Mouse (Mus musculus): ENCODE results near the gene Tenm2. TPM values are rescaled to one million over a fixed set of nuclear protein-coding genes. Genes with fewer than 3 reads are reported as not detected.

The Tenm2 gene
- total RNA-seq, 2 experiments from 2014 or later: 141 to 157 TPM

DNA sequence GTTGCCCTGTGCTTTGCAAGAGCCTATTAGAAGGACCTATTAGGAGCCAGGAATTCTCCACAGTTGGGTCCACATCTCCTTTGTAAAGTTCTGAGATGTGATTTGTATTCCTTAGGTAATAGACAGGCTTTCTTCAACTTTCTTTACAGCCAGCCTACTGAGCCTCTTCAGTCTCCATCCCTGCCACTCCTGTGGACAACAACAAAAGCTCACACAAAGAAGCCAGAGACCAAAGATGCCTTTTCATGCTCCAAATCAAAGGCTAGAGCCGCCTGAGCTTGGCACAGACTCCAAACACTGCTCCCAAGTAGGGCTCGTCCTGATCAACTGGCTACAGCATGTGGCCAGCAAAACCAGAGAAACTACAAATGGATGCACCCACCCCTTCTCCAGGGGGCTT, 333.5 kb downstream of the Tenm2 start:
- no peak for DNase-seq

DNA sequence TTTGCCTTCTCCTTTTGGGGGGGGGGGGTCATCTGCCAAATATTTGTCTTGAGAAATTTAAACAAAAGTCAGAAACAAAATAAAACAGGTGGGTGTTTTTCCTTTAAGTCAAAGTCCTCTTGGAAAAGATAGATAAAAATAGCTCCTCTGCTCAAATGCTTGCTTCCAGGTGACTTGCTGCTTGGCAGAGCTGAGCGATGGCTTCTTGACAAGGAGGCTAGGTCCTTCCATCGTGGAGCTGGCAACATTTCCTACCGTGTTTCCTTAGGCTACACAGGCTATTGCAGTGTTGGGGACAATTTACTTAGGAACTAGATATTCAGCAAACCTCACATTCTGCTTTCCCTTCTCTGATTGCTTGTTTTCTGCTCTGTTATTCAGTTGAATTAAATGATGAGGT, 342.7 kb downstream of the Tenm2 start:
- no peak for DNase-seq

DNA sequence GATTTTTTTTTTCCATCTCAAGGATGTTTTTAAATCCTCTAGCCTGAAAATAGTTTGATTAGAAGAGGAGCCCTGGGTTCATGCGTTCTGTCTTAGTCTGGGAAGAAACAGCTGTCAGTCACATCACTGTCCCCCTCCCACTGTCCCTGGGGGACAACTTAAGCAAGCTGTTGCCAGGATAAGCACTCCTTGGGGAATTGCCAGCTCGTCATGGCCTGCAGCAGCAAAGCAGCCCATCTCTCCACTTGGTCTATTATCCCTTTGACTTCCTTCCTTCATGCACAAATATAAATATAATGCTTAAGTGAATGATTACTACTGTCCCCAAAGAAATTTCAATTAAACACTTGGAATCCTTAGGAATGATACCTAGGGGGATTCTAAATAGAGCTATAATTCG, 344.7 kb downstream of the Tenm2 start:
- no peak for DNase-seq

DNA sequence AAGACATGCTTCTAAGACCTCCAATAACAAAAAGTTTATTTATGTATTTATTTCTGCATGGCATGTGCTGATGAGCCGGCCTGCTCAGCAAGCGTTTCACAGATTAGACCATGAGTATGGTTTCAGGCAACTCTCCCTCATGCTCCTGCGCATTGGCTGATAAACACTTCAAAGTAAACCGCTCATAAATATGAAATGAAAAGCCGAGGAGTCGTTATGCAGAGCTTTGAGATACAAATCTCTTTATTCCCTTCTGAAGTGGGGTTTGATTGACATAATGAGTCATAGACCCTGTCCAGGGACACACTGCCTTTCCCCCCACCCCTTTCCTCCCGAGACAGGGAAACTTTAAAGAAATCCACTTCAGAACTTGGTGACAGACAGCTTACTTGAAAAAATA, 348.3 kb downstream of the Tenm2 start:
- DNase-seq: no peak

DNA sequence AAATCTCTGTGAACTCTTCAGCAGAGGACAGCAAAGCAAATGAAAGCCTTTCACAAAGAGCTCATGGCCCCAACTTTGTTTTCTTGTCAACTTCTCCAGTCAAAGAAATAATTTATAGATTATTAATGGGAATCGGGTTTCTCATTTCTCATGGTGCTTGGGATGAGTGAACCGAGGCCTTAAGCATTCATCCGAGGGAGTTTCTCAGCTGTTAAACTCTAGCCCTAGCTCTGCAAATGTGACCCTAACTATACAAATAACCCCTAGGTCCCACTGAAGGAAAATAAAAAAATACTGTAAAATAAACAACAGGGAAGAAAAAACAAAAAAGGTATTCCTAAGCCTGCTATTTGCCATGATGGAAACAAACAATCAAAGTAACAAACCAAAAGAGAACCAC, 349.6 kb downstream of the Tenm2 start:
- DNase-seq: no peak

DNA sequence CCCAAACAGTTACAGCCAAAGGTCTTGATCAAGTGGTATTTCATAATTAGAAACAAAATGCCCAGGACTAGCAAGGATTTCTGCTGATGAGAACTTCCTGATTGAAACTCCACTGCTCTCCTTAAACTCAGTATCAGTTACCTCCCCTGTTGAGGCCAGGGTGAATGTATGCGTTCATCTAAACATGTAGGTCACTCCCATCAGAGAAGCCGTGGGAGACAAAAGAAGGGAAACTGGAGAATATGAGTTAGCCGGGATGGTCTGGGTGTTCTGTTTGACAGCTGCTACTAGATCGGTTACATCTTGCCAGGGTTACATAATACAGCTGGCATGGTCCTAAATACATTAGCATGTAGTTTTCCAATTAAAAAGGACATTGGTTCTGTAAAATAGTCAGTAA, 362.8 kb downstream of the Tenm2 start:
- peak; percentile 22 to 23 for DNase-seq

DNA sequence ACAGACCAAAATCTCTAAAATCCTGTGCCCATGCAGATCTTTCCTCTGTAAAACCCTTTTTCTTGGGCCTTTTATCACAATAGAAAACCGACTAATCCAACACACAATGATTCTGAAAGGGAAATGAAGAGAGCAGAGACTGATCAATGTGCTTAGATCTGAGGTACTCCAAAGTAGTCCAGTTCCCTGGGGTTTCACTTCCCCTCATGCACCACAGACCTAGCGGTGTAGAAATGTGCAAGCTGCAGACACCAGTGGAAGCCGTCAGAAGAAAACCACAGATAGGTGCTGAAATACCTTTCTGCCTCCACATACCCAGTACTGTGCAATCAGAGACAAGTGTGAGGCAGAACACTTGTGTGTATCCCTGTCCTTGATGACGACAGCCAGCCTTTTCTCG, 365.2 kb downstream of the Tenm2 start:
- no peak for DNase-seq

DNA sequence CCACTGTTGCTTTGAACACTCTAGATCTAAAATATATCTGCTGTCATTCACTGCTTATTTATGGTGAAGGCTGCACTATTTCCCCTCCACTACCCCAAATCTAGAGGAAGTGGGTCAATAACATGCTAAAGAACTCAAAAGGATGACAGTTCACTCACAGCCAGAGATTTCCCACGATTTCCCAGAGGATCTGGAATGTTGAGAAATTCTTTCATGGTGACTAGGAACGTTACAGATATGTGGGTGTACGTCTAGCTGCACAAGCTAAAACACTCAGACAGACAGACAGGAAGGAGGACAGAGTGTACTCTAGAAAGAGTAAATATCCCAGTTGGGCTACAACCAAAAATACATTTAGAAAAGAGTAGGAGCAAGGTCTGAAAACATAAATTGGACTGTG, 384.1 kb downstream of the Tenm2 start:
- no peak for DNase-seq

DNA sequence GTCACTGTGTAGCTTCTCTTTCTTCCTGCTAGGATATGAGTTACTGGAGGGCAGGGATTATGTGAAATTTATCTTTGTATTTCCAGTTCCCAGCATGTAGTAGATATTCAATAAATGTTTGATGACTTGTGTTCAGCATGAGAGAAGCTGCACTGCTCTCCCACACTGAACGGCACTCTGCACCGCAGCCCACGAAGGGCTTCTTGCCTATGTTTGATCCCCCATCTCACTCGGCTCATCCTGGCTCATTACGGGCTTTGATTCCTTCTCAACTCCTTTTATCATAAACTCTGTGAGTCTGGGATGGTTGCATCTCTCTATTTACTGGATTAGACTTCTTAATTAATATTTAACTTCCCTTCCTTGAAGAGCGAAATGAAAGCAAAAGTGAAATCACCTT, 388.3 kb downstream of the Tenm2 start:
- DNase-seq: no peak

DNA sequence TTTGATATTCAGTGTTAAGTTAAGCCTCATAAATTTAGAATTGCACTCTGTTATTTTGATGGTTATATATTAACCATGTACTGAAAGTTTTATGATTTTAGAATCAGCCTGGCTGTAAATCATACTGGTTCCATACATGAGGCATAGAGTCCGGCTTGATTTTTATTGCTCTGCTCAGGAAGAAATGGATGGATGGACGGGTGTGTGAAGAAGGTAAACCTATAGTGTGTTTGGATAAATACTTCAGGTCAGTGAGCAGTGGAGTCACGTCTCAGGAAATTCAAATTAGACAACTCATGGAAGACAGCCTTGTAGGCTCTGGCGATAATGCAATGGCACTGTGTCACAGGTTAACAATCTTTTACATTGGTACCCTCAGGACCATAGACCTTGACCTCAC, 402.9 kb downstream of the Tenm2 start:
- DNase-seq: no peak

DNA sequence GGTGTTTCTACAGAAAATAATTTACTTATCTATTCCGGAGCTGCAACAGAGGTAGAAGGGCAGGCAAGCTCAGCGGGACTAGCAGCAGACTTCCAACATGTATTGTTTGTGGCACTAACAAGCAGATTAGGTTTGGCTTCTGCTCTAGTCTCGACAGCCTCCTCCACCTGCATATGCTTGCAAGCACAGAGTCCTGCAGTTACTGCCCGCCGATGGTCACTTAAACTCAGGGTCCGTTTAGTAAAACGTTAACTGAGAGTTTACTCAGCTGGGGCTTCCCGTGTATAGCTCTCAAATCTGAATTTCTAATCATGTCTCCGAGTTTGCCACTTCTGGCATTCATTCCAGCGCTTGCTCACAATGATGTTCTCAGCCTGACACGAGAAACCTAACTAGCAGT, 404.3 kb downstream of the Tenm2 start:
- no peak for DNase-seq

DNA sequence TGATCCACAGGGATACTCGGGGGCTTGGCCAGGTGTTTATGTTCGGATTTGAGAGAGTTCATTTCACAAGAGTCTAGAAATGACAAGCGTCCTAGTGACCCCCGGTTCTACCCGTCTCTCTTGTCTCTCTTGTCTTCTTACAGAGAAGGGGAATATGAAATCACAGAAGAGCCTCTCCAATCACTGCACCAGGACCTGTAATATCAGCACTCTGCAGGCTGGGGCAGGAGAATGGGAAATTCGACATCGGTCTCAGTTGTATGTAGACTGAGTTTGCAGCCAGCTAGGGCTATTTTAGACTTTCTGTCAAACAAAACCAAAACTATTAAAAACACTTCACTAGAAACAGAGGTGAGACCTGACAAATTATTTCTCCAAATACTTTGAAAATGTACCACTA, 411.1 kb downstream of the Tenm2 start:
- DNase-seq: no peak

DNA sequence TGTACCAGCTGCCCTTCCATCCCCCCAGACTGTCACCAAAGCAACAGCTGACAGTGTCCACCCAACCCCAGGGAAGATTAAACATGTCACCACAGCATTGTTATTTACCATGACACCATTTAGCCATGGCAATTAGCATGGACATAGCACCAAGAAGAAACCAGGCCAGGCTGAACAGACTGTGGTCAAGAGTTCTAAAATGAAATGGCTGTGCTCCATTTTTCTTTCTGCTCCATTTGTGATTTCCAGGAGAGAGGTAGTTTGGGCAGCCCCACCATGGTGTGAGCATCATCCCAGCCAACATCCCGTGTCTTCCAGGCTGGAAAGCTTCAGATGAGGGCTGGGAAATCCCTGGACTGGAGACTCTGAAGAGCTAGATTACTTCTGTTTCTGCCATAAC, 431.1 kb downstream of the Tenm2 start:
- DNase-seq: no peak

DNA sequence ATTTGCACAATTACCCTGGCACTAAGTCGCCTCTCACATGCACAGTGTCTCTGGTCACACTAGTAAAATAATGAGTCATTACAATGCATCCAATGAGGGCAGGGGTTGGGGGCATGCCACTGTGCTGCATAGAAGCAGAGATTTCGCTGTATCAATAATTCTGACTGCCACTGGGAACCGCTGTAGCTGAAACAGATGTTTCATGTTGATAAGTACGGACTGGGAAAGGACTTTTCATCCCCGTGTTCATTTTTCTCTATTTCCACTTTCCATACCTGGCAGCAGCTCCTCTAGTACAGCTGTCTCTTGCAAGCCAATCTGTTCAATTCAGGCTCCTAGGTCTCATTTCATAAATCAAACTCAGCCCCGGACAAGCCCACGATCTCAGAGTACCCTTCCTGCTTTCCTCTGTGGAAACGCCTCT, 433.5 kb downstream of the Tenm2 start:
- peak in 1 of 2 experiments; percentile 24 for DNase-seq

DNA sequence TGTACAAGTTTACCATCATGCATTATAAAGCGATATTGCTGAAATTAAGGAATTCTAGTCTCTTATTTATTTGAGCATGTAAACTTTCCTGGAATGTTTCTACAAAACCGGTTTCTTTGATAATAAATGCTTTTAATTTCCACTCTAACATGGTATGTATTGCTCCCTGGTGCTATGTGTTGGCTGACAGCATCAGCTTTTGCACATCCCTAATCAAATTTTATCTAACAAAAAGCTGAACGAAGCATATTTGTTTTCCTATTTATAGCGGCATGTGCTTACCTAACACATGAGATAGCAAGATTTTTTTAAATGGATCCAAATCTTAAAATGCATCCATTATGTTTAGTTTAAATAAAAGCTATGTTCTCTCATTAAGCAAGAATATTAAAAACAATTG, 434.1 kb downstream of the Tenm2 start:
- DNase-seq: no peak

DNA sequence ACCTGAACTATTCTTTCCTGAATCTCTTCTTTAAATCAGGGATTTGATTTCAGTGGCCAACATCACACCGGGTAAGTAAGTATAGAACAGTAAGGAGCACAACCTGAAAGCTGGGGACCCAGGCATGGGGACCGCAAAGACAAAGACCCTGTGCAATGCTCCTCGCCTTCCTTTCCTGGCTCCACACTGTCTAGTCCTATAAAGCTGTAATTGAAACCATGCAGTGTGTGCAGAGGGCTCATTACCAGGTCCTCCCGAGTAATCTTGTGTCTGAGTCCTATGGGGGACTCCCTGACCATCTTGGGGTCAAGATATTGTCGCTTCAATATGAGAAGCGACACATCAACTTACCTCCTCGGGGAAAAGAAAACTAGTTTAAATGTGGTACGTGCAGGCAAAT, 436.4 kb downstream of the Tenm2 start:
- no peak for DNase-seq

DNA sequence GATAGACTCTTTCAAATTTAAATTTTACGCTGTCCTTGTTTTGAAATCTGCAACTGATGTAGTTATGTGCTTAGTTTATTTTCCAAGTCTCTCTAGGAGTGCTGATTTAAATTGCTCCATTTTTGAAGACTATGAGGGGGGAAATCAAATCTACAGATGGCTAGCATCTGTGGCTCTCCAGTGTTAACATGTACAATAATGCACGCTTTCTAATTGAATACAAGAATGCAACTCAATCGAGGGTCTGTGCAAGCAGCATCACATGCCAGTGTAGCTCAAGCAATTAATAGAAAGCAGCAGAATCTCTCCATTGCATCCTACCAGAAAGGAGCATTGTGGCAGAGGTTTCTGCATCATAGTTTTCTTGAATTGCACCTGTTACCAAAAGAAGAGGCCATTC, 477.8 kb downstream of the Tenm2 start:
- no peak for DNase-seq

DNA sequence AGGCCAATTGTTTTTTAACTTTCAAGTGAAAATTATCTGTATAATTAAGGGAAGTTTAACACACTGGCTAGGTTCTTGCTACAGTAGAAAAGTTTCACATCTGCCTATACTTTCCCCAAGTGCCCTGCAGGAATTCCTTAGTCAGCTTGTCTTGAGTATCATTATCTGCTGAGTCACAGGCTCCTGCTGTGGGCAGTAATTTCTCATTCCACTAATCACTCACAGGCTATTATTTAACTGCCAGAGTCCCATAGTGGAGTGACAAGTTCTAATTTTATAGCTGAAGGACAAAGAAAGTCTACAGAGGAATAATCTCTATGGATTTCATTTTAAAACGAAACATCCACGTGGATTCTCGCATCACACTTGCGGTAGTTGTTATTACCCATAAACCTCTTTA, 489.5 kb downstream of the Tenm2 start:
- DNase-seq: no peak

DNA sequence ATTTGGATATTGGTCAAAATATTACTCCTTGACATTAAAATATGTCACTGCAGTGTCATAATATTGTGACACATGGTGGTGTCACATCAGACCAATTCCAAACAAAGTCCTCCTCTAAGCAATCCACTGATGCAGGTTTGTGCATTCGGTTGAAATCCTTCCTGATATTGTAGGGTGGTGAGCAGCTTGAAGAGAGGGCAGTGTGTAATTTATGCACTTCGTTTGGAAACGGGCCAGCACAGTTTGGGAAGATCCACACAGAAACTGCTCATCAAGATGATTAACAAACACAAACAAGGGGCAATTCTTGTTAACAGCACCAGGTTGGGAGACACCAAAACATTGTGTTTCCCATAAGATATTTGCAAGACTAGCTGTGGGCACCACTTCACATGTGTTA, 508.0 kb downstream of the Tenm2 start:
- DNase-seq: no peak

DNA sequence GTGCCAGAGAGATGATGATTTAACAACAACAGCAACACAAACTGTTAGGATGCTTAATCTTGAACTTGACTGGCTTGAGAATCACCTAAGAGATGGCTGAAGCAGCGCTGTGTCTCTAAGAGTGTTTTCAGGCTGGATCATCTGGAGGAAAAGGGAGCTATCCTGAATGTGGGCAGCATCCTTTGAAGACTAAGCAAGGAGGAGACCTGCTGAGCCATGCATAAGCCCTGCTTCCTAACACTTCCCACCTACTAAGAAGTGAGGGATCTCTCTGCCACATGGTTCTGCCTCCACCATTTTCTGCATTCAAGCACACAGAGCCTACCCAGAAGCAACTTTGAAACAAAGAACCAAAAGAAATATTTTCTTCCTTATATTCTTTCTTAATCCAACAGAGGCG, 532.9 kb downstream of the Tenm2 start:
- DNase-seq: no peak

DNA sequence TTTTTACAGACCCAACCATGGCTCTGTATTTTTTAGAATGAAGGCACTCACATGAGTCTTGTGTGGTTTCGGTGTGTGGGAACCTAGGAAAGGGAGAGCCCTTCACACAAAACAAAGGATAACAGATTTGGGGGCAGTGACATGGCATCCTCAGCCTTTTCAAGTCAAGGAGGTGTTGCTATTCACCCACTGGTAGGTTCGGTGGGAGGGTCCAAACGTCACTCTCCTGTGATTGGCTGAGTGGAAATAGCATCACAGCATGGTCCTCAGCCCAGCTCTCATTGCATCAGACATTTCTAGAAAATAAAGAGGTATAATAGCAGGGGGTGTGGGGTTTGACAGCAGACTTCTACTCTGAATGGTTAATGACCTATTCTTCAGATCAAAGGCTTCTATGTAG, 534.8 kb downstream of the Tenm2 start:
- DNase-seq: no peak

DNA sequence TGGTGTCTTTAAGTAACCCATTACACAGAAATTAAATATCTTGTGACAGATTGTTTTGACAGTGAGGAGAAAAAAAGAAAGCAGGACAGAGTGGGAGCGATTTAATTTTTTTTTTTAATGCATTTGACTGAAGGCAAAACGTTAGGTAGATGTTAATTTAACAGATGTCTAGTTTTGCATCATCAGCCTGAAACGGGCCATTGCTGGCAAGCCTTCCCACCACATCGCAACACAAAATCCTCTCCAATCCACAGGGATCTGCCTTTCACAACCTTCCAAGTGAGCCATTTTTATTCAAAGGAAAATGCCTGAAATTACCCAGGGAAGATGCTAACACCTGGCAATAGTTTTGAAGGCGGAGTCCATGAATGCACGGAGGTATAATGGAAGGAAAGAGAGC, 535.6 kb downstream of the Tenm2 start:
- no peak for DNase-seq

DNA sequence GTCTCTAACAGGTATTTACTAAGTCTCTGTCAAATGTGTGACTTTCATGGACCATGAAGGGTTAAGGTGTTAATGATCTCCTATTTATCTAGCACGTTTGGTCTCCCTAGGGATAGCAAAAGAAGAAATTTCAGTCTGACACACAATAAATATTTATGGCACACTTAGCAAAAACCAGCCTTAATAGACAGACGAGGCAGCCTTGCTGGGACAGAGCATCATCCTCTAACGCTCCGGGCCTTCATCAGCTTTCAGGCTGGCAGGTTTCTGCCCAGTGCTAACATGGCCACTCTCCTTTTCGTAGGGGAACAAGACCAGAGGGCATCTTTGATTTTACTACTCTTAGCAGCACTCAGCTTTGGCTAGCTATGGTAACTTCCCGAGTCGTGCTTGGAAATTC, 537.5 kb downstream of the Tenm2 start:
- DNase-seq: no peak

DNA sequence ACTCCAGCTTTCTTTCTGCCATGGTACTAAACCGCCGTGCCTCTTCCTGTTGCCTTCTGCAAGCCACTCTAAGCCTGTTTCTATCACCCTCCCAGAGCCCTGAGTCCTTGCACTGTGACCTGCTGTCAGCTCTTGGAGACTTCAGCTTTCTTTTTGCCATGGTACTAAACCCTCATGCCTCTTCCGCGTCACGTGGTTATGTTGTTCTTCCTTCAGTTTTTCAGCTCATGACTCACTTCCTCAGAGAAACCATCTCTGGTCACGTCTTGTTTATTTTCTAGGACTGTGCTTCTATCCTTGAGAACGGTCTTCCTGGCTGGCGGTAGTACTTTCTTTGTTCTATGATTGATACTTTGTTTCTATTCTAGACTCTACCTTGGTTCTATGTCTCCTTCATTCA, 537.9 kb downstream of the Tenm2 start:
- no peak for DNase-seq

DNA sequence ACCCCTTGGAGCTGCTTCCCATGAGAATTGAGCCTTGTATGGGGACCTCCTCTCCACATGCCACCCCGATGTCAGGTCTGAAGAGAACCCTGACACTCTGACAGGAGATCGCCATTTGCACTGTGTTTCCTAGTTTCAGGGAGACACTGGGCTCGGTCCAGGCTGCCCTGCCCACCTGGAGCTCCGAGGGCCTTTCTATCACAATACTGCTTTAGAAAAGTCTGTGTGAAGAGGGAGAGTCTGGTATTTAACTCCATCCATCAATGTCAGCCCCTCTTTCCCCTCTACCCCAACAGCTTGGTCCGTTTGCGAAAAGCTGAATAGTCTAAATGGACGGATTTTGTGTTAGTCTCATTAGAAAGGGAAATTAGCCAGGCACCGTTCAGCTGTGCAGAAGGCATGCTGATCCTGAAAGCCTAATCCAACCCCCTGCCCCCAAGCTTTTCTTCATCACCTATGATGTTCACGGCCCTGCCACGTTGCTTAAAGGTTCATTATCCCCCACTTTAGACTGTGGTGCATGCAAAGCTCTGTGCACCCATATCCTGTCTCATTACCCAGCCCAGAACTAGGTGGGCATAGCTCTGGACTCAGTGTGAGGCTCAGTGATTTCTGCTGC, 538.6 kb downstream of the Tenm2 start:
- no peak for DNase-seq

DNA sequence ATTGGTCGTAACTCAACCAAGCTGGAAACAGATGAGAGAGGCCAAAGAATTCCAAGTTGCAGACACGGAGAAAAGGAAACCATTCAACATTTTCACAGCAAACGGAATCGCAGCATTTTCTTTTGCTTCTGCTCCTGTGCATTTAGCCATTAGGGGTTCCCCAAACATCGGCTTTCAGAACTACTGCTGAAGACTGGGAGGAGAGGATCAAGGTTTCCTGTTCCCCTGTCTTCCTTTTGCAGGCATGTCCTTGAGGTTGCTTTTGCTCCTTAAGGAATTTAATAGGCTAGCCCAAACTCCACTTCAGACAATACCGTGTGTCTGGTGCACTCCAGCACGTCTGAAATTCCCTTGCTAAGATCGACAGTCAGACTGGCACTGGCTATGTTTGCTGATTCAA, 541.0 kb downstream of the Tenm2 start:
- no peak for DNase-seq
